Mouse (Mus musculus) inflammation-experienced regulatory T-cells, adult 6 months (primary cell): ENCODE data around the gene Tm9sf2. TPM values are rescaled to one million over a fixed set of nuclear protein-coding genes. Genes with fewer than 3 reads are reported as not detected.
"Not testable (repeated sequence)": the region's sequence is repeated elsewhere in the genome, so short reads cannot be mapped to it uniquely, and the experiment has no call there.

Source experiments
- ATAC-seq: one replicate; pipeline ENCODE4 v1.8.0; 2017
- polyA plus RNA-seq, 3 experiments: library from polyadenylated mRNA; unstranded; fragments of 100-300 nt; shearing (Covaris generic); gene quantifications; one replicate each; pipeline ENCODE4 v1.2.1; 2017

Tm9sf2 gene
- polyA plus RNA-seq: 10 to 100 TPM; 59.0 to 98.1 (median 74.1) TPM

DNA sequence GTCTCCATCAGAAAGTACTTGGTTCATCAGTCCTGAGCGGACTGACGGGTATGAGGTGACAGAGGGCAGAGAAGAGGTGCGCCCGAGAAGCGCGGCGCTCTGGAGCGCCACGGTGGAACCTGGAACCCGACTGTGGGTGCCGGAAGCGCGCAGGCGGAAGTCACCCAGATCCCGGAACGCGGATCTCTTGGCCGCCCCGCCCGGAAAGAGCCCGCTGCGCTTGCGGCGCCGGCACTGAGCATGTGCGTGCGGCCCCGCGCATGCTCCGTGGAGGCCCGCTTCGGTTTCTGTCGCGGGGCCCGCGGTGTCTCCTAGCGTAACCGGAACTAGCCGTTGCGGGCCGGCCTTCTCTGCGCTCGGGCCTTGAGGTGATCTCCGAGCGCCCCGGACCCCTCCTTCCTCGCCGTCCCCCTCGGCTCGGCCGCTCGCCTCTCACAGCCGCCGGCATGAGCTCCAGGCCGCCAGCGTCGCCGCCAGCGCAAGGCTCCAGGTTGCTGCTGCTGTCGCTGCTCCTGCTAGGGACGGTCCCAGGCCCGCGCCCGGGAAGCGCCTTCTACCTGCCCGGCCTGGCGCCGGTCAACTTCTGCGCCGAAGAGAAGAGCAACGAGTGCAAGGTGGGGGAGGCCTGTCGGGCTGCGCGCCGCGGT is at the start of gene Tm9sf2:
Gene Tm9sf2 (plus strand): TSS at position 217 of the 647 bp plus-strand sequence.
- peak; percentile 77 for ATAC-seq

DNA sequence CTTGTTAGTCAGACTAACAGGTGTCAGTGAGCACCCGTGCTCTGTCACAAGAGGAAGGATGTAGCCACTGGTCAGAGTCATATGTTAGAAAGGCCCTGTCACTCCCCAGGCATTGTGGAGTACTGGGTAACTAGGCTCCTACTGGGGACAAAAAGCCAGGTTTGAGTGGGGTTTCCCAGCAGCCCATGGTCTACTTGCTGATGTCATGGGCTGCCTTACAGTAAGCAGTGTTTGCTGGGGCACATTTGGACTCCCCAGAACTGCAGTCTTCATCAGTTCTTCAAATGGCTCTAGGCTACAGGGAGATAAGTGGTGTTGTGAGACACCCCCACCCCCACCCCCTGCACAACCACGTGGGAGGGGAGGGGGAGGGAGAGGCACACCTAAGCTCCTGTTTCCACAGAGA is 48.9 kb upstream of the Tm9sf2 start:
- ATAC-seq: peak; percentile 34

DNA sequence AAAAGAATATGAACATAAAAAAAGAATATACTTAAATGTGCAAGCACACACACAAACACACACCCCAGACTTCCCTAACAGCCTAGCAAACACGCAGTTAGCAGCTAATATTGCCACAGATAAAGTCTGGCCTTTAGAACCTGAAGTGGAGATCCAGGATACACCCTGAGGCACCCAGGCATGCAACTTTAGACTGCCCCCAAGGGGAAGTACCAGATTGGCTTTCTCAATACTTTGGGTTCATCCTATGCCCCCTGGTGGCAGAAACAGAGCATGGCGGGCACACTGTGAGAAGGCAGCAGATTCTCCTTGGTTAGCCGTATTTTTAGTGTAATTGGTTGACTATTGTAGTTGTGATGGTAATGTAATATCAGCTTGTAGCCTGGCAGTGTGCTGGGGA is 46.2 kb upstream of the Tm9sf2 start:
- ATAC-seq: peak; percentile 64

DNA sequence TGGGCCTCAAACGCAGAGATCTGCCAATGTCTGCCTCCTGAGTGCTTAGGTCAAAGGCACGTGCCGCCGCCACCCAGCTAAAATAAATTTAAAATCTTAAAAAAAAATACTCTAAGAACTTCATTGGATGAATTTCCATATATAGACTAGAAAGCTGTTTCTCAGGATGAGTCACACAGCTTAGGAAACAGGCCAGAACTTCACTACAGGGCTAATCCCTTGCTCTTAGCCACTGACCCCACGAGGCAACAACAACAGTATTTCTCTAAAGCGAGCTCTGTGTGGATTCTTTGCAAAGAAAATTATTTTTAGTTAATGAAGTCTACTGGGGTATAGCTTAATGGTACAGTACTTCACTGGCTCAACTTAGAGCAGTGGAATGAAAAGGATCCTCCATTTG is 45.5 kb upstream of the Tm9sf2 start:
- no peak for ATAC-seq

DNA sequence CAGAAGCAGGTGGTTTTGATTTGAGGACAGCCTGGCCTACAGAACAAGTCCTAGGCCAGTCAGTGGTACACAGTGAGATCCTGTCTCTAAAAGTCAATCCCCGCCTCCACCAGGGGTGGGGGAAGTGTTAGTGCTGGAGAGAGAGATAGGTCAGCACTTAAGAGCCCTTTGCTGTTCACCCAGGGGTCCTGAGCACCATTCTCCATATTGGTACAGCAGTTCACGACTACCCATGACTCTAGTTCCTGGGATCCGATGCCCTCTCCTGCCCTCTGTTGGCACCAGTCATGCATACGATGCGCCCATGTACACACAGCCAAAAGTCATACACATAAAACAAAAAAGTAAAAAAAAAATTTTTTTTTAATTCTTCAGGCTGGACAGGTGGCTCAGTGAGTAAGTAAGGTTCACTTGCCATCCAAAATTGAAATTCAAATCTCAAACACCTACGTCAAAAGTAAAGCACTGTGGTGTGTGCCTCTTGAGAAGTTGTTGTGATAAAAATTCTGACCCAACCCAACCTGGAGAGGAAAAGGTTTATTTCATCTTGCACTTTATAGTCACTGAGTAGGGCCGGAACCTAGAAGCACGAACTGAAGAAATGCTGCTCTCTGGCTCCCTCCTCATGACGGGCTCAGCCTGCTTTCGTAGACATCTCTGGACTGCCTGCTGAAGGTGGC is 44.3 kb upstream of the Tm9sf2 start:
- no peak for ATAC-seq

DNA sequence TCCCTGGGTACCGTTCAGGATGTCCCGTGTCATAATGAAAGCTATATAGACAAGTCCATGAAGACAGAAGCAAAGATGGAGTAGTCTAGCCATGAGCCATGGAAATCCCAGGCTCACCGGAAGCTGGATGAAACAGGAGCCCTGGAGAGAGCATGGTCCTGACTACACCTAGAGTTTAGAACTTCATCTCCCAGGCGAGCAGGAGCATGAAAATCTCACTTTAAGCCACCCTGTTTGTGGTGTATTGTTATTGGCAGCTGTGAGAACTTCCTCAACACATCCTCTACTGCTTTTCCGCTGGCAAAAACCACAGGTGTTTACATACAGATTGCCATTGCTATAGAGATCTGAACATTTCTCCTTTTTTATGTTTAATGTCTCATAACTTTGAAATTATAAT is 43.2 kb upstream of the Tm9sf2 start:
- peak; percentile 39 for ATAC-seq

DNA sequence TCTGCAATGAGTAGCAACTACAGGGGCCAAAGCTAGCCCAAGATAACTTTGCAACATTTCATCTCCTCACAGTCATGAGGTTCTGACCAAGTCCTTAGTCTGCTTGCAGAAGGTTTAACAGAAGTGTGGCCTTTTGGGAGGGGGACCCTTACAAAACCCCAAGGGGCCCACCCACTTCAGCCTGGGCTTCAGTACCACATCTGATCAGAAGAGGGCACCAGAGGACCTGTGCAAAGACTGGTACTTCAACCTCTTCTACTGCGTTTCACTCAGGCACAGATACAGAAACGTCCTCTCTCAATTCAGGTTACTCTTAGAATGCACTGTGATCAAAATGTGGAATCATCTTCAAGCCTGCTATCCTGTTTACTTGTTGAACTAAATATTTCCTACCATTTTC is 42.3 kb upstream of the Tm9sf2 start:
- ATAC-seq: peak; percentile 34

DNA sequence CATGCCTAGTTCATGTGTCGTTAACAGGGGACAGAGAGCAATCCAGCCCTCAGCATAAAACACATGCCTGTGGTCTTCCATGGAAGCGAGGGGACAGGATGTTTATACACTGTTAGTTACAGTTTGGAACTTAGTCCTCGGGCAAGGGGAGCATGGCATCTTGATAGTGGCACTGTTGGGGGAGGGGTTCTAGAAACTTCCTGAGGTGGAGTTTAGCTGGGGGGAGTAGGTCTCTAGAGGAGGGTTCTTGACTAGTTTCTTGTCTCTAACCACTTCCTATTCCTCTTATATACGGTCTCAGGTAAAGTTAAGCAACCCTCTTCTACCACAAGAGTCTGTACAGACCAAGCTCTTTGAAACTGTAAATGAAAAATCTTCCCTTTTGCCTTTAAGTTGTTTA is 40.6 kb upstream of the Tm9sf2 start:
- peak; percentile 74 for ATAC-seq

DNA sequence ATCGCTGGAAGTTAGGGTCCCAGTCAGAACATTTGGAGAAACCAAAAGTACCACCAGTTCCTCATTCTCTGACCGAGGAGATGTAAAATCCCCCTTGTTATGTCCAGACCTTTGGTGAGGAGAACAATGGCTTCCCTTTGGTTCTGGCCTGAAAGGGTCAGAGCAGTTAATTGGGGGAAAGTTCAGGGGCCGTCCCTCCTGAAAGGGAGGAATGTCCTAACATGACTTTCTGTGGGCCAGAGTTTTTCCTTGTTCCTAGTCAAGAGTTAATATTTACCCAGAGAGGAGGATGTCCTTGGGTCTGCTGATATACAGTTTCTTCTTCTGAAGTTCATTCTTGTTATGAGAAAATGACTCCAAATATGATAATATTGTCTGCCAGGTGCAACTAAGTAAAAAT is 38.8 kb upstream of the Tm9sf2 start:
- not testable (repeated sequence) for ATAC-seq

DNA sequence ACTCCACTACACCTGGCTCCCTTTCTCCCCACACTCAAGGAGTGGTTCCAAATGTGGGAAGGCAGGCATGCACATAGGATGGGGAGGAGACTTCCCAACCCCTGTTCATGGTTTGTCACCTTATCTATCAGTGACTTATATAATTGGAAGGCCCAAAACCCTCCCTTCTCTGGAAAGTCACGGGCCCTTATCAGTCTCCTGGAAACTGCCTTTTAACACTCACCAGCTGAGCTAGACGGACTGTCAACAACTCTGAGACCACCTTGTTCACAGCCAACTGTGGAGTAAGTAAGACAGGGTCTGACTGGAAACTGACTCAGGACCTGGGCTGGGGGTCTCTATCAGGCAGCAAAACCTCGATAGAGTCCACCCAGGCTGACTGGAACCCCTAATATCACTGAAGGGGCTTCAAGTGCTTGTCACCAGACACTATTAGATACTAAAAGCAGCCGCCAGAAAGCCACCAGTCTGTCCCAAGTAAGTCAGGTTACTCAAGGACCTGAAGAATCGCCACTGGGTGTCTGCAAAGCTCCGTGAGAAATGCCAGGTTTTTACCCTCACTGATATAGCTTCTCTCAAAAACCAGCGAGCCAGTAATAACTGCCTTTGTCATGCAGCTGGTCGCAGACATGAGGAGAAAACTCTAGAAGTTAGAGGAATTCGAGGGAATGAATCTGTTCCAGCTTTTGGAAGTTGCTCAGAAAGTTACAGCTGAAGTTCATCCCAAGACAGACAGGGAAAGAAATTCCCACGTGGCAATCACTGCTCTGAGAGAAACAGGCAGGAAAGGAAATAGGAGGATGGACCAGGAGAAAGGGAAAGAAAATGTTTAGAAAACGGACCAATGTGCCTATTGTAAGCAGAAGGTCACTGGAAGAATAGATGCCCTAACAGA is 37.8 kb upstream of the Tm9sf2 start:
- ATAC-seq: no peak

DNA sequence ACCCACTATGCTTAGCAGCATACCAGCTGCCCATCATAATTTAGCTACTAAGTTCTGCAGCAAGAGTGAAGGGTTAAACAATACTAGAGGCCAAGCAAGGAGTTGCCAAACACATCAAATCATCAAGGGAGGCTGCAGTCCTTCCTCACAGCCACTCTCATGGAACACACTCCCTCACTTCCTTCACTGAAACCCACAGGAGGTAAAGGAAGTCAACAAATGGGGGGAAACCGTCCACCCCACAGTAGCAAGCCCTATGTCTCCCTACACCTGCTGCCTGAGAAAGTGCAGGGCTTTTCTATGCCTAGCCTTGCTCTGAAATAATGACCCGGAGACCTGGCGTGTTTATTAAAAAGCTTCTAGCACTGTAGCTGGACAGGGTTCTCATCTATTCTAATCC is 36.9 kb upstream of the Tm9sf2 start:
- ATAC-seq: no peak

DNA sequence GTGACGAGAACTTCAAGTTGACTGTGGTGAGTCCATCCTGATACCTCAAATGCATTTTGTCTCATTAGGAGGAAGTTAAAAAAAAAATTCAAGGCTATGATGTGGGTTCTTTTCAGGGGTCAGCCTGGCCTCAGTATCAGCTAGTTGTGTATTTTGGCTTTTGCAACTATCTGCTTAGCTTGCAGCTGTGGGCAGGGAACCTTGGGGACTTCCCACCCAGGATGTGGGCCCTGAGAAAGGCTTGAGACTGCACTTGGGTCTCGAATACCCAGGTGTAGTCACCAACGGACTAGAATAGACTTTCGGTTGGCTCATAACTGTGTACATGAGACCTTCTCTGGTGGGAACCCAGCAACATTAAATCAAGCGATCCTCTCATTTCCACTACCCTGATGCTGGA is 33.4 kb upstream of the Tm9sf2 start:
- peak; percentile 88 for ATAC-seq

DNA sequence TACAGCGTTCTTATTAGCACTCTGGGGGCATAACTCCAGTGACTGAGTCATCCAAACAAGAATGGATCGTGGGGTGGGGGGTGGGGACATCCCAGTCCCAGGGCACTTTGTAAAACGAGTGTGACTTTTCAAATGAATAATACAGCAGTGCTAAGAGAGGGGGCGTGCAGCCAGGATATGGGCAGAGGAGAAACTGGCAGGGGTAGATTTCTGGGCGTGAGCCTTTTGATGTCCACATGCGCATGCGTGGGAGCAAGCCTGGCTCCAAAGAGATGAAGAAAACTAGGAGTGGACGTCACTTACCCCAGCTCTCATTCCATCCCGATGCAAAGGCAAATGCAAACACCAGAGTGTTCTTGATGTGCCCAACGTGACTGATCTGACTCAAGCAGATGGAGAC is 32.5 kb upstream of the Tm9sf2 start:
- no peak for ATAC-seq

DNA sequence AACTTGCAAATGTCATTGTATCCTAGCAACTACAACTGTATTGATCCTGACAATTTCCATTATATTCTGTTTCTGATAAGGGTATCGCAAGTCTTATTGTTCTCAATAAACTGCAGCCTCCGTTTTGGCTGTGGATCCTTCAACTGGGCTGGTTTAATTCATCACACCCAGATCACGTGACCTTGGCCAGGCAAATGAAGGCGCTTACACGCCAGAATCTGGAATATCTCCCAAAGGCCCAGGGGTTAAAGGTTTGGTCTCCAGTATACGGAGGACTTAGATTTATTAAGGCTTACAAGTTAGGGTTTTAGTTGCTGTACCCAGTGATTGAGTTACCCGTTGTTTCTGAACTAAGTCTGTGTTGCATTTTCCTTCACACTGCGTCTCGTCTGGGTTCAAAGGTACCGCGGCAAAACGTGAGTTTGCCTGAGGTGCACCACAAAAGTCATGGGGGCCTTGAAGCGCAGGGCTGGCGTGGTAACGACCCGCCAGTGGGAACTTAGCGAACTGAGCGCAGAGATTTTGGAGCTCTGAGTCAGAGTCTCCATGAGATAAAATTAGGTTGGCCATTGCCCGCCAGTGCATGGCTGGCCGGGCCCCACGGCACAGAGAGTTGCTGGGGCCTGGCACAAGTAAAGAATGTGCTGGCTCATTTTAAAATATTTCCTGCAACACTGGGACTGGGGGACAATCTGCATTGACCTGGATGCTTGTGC is 31.2 kb upstream of the Tm9sf2 start:
- ATAC-seq: no peak

DNA sequence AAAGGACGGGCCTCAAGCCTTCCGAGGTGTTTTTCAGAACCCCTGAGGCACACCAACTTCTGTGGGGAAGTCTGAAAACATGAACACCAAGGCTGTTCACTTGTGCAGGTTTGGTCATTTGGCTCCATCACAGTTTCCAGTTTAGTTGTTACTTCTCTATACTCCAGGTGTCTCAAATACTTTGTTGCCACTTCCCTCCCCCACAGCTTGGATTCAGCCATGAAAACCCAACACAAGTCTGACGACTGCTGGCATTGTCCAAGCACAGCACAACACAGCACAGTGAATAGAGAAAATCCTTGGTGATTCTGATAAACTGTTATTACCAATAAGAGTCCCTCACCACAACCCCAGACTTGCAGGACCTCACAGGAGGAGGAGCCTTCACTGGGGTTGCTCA is 29.8 kb upstream of the Tm9sf2 start:
- no peak for ATAC-seq

DNA sequence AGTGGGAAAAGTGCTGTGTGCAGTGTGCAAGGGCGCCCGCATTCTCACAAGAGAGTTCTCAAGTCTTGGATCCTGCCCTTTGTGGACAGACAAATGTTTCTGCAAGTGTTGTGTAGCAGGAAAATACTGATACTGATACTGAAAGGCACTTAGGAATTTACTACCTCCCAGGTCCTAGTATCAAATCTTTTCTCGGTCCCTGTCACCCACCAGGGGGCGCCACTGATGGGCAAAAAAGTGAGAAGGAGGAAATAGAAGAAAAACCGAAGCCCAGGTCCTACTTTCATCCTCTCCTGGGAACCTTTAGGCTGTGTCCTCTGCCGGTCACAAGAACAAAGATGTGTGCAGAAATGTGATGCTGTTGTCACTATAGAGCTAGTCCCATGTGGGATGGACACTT is 27.4 kb upstream of the Tm9sf2 start:
- peak; percentile 73 for ATAC-seq

DNA sequence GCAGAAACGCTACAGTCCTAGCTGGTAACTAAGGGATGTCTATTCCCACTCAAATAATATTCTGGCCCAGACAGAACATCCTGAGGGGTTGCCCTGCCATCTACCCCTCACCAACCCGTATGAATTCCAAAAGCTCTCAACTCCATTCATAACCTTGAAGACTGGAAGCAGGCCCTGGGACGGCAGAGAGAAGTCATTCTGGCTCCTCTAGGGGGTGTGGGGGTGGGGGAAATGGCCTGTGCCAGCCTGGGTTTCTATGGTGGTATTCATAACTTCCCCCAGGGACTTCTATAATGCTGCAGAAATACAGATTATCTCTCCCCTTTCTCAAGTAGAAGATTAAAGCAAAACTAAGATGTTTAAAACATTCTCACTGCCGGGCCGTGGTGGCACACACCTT is 26.9 kb upstream of the Tm9sf2 start:
- ATAC-seq: no peak

DNA sequence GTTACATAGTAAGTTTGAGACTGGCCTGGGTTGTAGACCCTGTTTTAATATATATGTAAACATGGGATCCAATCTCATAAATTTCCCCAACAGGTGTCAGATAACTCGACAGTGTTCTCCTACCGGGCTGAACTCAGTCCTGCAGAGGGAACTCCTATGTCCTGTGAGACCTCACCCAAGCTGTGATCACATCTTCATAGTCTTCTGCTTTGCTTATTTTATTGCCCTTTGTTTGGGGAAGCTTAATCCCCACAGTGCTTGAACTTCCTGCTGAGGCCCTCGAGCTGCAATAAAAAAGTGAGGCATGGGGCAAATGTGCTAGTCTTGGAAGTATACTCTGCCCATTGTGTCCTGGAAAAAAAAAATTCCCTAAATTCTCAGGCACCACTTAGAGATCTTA is 25.5 kb upstream of the Tm9sf2 start:
- no peak for ATAC-seq

DNA sequence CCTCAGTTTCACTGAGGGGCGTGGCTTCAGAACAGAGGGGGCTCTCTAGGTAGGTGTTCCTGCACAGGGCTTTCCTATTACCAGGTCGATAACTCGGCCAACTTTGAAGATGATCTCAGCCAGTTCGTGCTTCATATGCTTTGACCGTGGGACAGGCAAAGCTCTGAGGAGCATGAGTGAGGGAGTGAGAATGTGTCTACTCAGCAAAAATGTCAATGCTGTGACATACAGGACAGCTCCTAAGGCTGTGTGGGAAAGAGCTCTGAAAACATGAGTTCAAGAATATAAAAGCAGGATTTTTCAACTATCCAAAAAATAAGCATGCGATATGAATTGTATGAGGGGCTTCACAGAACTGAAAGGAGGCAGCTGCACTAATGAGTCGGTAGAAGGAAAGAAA is 23.3 kb upstream of the Tm9sf2 start:
- ATAC-seq: no peak

DNA sequence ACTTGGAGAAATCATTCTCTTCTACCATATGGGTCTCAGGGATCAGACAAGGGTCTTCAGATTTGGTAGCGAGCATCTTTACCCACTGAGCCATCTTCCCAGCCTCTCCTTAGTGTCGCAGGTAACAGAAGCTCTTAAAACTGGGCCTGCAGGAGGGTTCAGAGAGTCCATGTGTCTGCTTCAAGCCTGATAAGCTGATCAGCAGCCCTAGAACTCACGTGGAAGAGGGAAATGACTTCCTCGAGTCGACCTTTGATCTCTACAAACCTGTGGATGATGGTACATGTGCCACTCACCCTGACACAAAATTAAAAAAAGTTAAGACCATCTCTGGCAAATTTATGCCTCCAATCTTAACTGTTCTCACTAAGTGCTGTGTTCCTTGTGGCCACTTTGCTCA is 18.9 kb upstream of the Tm9sf2 start:
- no peak for ATAC-seq

DNA sequence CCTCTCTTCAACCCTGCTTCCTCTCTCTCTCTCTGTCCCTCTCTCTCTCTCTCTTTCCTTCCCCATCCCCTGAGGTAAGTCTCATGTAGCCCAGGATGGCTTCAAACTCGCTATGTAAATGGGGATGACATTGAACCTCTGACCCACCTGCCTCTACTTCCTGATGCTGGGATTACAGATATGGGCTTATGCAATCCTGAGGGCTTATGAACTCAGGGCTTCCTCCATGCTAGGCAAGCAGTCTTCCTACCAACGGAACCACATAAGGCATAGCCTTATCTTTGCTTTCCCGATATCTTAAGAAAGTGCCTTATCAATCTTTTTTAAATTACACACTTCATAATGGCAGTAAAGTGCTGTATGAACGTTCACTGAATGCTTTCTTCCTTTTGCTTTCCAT is 14.5 kb upstream of the Tm9sf2 start:
- no peak for ATAC-seq

DNA sequence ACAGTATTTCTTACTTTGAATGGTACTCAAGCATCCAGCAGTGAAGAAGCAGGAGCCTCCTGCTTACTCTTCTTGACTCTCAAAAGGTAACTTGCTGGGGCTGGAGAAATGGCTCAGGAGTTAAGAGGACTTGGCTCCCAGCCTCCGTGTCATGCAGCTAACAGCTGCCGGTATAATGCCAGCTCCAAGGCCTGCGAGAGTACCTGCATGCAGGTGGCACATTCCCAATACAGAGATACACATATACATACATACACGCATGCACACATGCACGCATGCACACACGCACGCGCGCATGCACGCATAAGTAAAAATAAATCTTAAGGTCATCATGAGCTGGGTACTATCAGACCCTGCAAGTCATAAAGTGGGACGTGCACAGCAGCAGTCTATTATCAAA is 10.5 kb upstream of the Tm9sf2 start:
- no peak for ATAC-seq

DNA sequence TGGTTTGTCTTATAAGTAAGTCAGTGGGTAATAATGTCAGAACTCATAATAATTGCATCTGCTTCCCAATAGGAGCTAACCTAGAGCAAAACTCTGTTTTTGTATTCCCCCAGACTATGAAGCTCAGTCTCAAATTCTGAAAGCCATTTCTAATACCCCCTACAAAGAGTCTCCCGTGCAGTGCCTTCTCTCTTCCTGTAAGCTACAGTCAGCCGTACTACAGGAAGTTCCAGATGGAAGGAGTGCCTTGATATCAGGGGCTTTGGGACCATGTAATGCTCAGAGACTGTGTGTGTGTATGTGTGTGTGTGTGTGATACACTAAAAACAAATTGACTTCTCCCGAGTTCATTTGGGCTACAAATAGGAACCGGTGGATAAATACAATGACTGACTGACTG is 7.3 kb upstream of the Tm9sf2 start:
- ATAC-seq: no peak
